Mouse (Mus musculus) stomach, embryonic 16.5 days (tissue): ENCODE data around the gene Ak1. TPM values are rescaled to one million over a fixed set of nuclear protein-coding genes. Genes with fewer than 3 reads are reported as not detected.

Experiments
- ATAC-seq: fragments of 200-750 bp; cut with Nextera tagmentation; 2 replicates; pipeline ENCODE4 v1.8.0; 2017; ENCODE audit warnings: moderate number of reproducible peaks, moderate TSS enrichment; ENCODE audit not compliant: insufficient read depth, low FRiP score
- H3K27ac ChIP-seq: fragments of 300-500 bp; sonication (generic); 2 replicates; pipeline ENCODE4 v1.5.1; 2014; ENCODE audit warnings: low read length
- H3K27me3 ChIP-seq: fragments of 300-500 bp; sonication (generic); 2 replicates; pipeline ENCODE4 v1.6.1; 2014; ENCODE audit warnings: low read length, control low read depth, mixed read lengths; ENCODE audit not compliant: control insufficient read depth, insufficient read depth
- H3K36me3 ChIP-seq: fragments of 300-500 bp; sonication (generic); 2 replicates; pipeline ENCODE4 v1.6.1; 2014; ENCODE audit warnings: low read length; ENCODE audit not compliant: control insufficient read depth, insufficient read depth
- H3K4me1 ChIP-seq: fragments of 300-500 bp; sonication (generic); 2 replicates; pipeline ENCODE4 v1.6.1; 2014; ENCODE audit warnings: low read length, control low read depth, mixed read lengths; ENCODE audit not compliant: control insufficient read depth, insufficient read depth
- H3K4me2 ChIP-seq: fragments of 300-500 bp; sonication (generic); 2 replicates; pipeline ENCODE4 v1.6.1; 2014; ENCODE audit warnings: low read depth, low read length, mixed read lengths
- H3K4me3 ChIP-seq: fragments of 300-500 bp; sonication (generic); replicated peaks from 2 replicates; pipeline ENCODE4 v1.5.1; 2014; ENCODE audit warnings: mild to moderate bottlenecking, low read length
- H3K9ac ChIP-seq: fragments of 300-500 bp; sonication (generic); 2 replicates; pipeline ENCODE4 v1.6.1; 2014; ENCODE audit warnings: low read length
- H3K9me3 ChIP-seq: fragments of 300-500 bp; sonication (generic); replicated peaks from 2 replicates; pipeline ENCODE4 v1.6.1; 2016; ENCODE audit warnings: low read length, control low read depth; ENCODE audit not compliant: control insufficient read depth
- WGBS: fragments of 180-500 bp; shearing (Covaris S2); extraction: QIAGEN DNeasy Blood & Tissue Kit; methylation state at CpG from one replicate; pipeline ENCODE4 v1.1.7; 2014; 5-methylcytosine and 5-hydroxymethylcytosine counted together
- polyA plus RNA-seq: library from polyadenylated mRNA; unstranded; fragments of >200 nt; fragmentation: Nextera tagmentation; extraction: Ambion mirVana; gene quantifications from 2 replicates; pipeline ENCODE4 v1.2.1, GENCODE M21; 2015

The Ak1 gene
- 27.4 and 60.2 TPM in 2 replicates for polyA plus RNA-seq

DNA sequence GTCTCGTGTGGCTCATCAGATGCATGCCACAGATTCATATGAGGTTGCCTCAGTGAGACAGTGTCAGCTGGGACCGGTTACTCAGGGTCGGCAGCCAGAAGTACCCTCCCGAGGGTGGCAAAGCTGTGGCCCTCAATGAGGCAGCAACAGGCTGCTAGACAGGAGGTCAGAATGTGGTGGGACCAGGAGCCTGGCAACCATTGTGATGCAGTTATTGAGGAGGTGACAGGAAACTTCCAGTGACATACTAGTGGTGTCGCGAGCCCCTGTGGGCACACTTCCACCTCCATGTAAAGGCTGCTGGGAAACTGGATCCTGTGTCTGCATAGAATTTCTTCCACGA lies at the start of gene Ak1:
TSS of gene Ak1 (plus strand) at position 242 of the 343 bp plus-strand sequence.
- 19% methylated on average over 7 of the region's 7 CpGs for WGBS
- ATAC-seq: peak; percentile 7; the same call in 1 of the 2 replicates

DNA sequence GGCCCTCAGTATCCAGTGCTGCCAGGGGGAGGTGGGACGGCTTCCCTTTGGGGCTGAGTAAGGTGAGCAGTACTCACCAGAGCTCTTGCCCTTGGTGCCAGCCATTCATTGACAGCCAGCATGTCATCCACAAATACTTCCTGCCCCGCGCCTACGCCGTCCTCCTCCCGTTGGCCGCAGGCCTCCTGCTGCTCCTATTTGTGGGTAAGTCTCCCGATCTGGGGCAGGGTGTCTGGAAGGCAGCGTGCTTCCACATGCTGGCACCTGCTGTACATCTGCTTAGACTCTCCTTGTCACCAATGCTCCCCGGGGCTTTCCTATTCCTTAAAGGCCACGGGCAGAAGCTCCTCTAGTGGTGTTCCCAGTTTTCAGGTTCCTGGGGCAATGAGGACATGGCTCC lies 49.4 kb upstream of the Ak1 start:
- H3K9ac ChIP-seq: no peak overlapping the region
- no peak overlapping the region for H3K4me3 ChIP-seq
- H3K4me2 ChIP-seq: no peak overlapping the region
- H3K4me1 ChIP-seq: peaks cover 14% of the 10 kb centered on the region
- H3K27me3 ChIP-seq: 0 out of 2 replicates have a peak, but pooled peaks cover 1% of the 10 kb centered on the region
- ATAC-seq: no peak
- no peaks in the 10 kb centered on the region for H3K36me3 ChIP-seq
- no peaks in the 10 kb centered on the region for H3K9me3 ChIP-seq
- WGBS: 94% methylated on average over 11 of the region's 11 CpGs
- H3K27ac ChIP-seq: no peak overlapping the region

More for the DNA sequence above, at the start of gene Ak1:
- Histone ChIP-seq H3K9ac (peak within 1 kb of the TSS; percentile 50; the same call in 1 of the 2 replicates), H3K27ac (peak within 1 kb of the TSS; percentile 72), H3K9me3 (no peaks in the 10 kb centered on the region; the same call in 1 of the 2 replicates), H3K4me2 (0 out of 2 replicates have a peak within 1 kb of the TSS, but pooled peaks have one; percentile 6), H3K27me3 (no peaks in the 10 kb centered on the region), H3K4me1 (peaks cover 43% of the 10 kb centered on the region), H3K4me3 (no peak within 1 kb of the TSS), H3K36me3 (0 out of 2 replicates have a peak, but pooled peaks cover 6% of the 10 kb centered on the region)

DNA sequence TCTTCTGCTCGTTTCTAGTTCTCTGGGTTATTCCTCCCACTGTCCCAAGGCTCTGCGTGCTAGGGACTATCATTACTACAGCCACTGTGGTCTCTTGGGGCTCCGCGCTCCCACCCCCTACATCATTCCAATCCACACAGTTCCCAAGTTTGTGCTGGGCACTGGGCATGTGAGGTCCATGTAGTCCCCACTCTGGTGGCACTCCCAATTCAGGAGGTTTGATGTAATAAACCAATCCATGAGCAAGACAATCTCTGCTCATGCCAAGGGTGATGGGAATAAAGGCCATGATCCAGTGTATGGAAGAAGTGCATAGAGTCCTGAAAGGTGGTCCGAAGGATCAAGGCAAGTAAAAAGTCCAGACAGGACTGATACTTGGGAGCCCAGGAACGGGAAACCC lies 47.1 kb upstream of the Ak1 start, which contains the start of gene Pip5kl1:
TSS of gene Pip5kl1 (plus strand) at position 301 of the 400 bp plus-strand sequence.
- peaks cover 12% of the 10 kb centered on the region for H3K27me3 ChIP-seq

DNA sequence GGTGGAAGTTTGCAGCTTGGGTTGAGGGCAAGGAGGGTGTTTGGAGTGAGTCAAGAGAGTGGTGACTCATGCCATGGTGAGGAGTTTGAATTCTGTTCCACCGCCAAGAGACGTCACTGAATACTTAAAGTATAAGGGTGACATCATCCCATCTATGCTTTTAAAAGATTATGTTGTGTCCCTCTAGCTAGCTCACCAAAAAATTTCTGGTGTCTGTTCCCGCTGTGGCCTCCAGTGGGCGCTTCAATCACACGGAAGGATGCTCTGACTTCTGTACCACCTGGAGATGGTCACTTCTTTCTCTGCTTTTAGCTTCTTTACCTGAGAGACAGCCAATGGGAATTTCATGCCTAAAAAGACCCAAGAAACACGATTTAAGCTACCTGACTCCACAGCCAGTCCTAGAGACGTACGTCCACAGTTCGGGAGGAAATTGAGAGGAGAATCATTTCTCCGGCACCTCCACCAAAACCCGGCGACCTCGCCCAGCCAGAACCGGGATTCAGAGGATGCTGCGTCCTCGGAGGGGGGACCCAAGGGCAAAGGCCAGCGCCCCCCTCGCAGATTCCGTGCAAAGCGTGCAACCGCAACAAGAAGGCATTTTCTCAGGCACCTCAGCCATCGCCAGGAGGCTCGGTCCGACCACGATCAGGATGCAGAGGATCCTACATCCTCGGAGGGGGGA lies 46.5 kb upstream of the Ak1 start:
- Histone ChIP-seq H3K27ac (no peak overlapping the region), H3K9ac (peak overlapping the region; percentile 56), H3K9me3 (no peaks in the 10 kb centered on the region), H3K4me1 (peaks cover 14% of the 10 kb centered on the region), H3K36me3 (no peaks in the 10 kb centered on the region), H3K4me3 (peak overlapping the region; percentile 42), H3K4me2 (peak overlapping the region; percentile 74), H3K27me3 (peaks cover 17% of the 10 kb centered on the region)
- ATAC-seq: no peak
- WGBS: 2% methylated on average over 26 of the region's 26 CpGs

More for the DNA sequence above, 47.1 kb upstream of the Ak1 start, which contains the start of gene Pip5kl1:
- Histone ChIP-seq H3K9ac (peak within 1 kb of the TSS; percentile 56), H3K36me3 (no peaks in the 10 kb centered on the region), H3K9me3 (no peaks in the 10 kb centered on the region), H3K4me3 (peak within 1 kb of the TSS; percentile 42), H3K4me1 (peaks cover 14% of the 10 kb centered on the region), H3K4me2 (peak within 1 kb of the TSS; percentile 74), H3K27ac (no peak within 1 kb of the TSS)
- ATAC-seq: no peak
- WGBS: 70% methylated on average over 6 of the region's 6 CpGs

DNA sequence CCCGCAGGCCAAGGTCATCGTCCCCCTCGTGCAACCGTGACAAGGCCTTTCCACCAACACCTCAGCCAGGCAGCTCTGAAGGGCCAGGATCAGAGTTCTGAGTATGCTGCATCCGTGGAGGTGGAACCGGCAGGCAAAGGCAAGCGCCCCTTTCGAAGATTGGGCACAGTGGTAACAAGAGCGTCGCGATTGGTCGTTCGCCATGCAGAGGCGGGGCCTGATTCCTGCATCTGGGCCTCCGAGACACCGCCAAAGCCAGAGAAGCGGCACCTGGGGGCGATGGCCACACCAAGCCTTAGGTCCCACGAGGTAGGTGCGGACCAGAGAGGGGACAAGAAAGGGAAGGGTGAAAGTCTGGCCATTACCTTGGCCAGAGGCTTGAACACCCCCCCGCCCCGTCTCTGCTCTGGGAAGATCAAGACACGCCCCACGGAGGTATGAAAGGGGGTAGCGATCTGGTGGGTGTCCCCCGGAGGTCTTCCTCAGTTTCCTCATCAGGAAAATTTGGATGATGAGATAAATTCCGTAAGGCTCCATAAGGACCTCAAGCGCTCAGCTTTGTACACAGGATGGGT lies 45.9 kb upstream of the Ak1 start, which contains the start of gene 9430097D07Rik:
TSS of gene 9430097D07Rik (minus strand) at position 99 of the 575 bp plus-strand sequence.
- peak; percentile 18; the same call in 1 of the 2 replicates for ATAC-seq
- H3K4me2 ChIP-seq: peak within 1 kb of the TSS; percentile 74
- H3K27me3 ChIP-seq: peaks cover 20% of the 10 kb centered on the region
- peak within 1 kb of the TSS; percentile 56 for H3K9ac ChIP-seq
- peak within 1 kb of the TSS; percentile 42 for H3K4me3 ChIP-seq
- no peaks in the 10 kb centered on the region for H3K9me3 ChIP-seq
- no peak within 1 kb of the TSS for H3K27ac ChIP-seq
- H3K4me1 ChIP-seq: peaks cover 14% of the 10 kb centered on the region
- H3K36me3 ChIP-seq: no peaks in the 10 kb centered on the region
- WGBS: 10% methylated on average over 28 of the region's 28 CpGs

DNA sequence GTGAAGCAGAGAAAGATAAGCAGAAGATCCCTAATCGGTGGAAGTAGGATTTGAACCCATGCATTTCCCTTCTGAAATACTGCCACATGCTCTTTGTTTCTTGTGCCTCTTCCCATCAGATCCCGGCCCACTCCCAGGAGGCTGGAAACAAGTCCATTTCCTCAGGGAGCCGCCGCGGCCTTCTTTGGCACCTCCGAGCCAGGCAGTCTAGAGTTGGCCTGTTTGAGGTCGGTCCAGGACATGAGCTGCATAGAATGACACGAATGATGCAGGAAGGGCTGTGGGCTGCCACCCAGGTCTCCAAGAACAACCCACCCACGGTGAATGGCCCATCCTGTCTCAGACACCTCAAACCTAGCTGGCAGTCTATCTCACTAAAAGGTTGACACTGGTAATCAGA lies 45.0 kb upstream of the Ak1 start:
- H3K4me3 ChIP-seq: no peak overlapping the region
- H3K9me3 ChIP-seq: no peaks in the 10 kb centered on the region
- peaks cover 20% of the 10 kb centered on the region for H3K27me3 ChIP-seq
- H3K36me3 ChIP-seq: no peaks in the 10 kb centered on the region
- H3K9ac ChIP-seq: no peak overlapping the region
- no peak for ATAC-seq
- WGBS: 87% methylated on average over 9 of the region's 9 CpGs
- H3K4me1 ChIP-seq: peaks cover 11% of the 10 kb centered on the region
- H3K27ac ChIP-seq: no peak overlapping the region
- H3K4me2 ChIP-seq: no peak overlapping the region

DNA sequence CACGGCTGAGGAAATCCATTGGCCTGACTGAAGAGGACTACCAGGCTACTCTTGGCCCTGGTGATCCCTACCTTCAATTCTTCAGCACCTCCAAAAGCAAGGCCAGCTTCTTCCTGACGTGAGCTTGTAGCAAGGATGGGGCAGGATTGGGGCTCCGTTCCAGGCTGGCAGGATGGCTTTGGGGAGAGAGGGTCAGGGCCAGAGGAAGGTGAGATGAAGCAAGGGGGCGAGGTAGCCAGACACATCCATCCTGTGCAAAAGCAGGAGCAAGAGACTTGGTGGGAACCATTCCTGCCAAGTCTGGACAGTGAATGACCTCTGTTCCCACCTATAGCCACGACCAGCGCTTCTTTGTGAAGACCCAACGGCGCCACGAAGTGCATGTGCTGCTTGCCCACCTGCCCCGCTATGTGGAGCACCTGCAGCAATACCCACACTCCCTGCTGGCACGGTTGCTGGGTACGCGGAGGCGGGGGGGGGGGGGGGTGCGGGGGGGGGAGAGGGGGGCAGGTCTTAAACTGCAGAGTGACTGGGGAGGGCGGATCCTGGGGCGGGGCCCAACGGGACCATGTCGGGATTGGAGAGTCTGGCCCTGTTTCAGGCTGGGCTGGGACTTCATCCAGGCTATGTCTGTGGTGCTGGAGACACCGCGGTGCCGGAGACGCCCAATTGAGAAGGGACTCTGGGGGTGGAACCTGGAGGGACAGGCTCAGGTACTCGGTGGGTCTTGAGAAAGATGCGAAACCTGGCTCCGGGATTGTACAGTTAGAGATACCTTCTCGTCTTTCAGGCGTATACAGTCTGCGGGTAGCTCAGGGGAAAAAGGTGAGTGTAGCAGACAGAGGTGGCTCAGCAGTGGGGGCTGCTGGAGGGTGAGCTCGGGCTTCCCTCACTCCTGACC lies 43.2 kb upstream of the Ak1 start:
- H3K9me3 ChIP-seq: no peaks in the 10 kb centered on the region
- 34% methylated on average over 25 of the region's 30 CpGs for WGBS
- H3K4me2 ChIP-seq: no peak overlapping the region
- peaks cover 20% of the 10 kb centered on the region for H3K27me3 ChIP-seq
- no peak for ATAC-seq
- H3K36me3 ChIP-seq: no peaks in the 10 kb centered on the region
- peaks cover 10% of the 10 kb centered on the region for H3K4me1 ChIP-seq
- H3K9ac ChIP-seq: no peak overlapping the region
- no peak overlapping the region for H3K27ac ChIP-seq
- no peak overlapping the region for H3K4me3 ChIP-seq

DNA sequence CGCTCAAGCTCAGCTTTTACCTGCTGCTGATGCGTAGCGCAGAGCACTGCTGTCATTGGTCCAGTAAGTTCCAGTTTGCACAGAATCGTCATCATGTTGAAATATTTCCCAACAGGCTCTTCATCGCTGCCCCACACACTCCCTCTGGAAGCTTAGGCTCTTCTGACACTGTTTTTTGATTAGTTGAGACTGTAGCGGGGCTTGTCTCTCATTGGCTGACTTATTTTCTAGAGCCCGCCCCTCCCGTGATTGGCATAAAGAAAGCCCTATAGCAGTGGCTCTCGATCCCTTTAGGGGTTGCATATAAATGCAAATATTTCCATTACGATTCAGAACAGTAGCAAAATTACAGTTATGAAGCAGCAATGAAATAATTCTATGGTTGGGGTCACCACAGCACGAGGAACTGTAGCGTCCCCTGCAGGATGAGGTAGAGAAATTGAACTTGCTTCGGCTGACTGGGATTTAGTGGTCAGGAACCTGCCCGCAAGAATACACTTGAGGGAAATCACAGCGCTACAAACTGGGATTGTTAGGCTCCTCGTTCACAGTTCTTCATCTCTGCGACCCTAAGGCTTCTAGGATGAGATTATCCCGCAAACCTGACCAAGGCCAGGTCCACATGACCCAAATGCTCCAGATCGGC lies 40.0 kb upstream of the Ak1 start:
- WGBS: 40% methylated on average over 19 of the region's 19 CpGs
- peaks cover 20% of the 10 kb centered on the region for H3K27me3 ChIP-seq
- ATAC-seq: 0 out of 2 replicates have a peak, but pooled peaks have one; percentile 22
- no peaks in the 10 kb centered on the region for H3K9me3 ChIP-seq
- H3K9ac ChIP-seq: no peak overlapping the region
- H3K4me1 ChIP-seq: peaks cover 5% of the 10 kb centered on the region; the same call in 1 of the 2 replicates
- 0 out of 2 replicates have a peak overlapping the region, but pooled peaks have one; percentile 16 for H3K4me2 ChIP-seq
- H3K4me3 ChIP-seq: peak overlapping the region; percentile 22; the same call in 1 of the 2 replicates
- H3K27ac ChIP-seq: no peak overlapping the region
- no peaks in the 10 kb centered on the region for H3K36me3 ChIP-seq
